Mouse (Mus musculus) testis, adult 2 months (tissue): ENCODE measurements around the gene Foxd4.

Source experiments
- CTCF ChIP-seq: fragments of 200-500 bp; IDR thresholded peaks from 2 replicates; pipeline ENCODE4 v1.5.1; 2012; ENCODE audit warnings: low read depth, mild to moderate bottlenecking, inconsistent platforms, low read length, moderate library complexity; ENCODE audit not compliant: control insufficient read depth, insufficient read depth, insufficient replicate concordance
- POLR2A ChIP-seq: fragments of 200-500 bp; IDR thresholded peaks from 2 replicates; pipeline ENCODE4 v1.6.1; 2012; ENCODE audit warnings: low read depth, mild to moderate bottlenecking, inconsistent platforms, low read length, moderate library complexity; ENCODE audit not compliant: control insufficient read depth

GRCm38 (mm10) chr19:24945521-24946262, 44.7 kb upstream of the Foxd4 start:
- TF ChIP-seq POLR2A (no peak), CTCF (no peak)
